Mouse (Mus musculus): ENCODE measurements at regions not wholly inside any gene's neighbourhood (a gene's known extent, or its start where the extent isn't known, plus 50 kb on each side); places are given as distances from the start of the nearest gene placed in this dataset.

DNA sequence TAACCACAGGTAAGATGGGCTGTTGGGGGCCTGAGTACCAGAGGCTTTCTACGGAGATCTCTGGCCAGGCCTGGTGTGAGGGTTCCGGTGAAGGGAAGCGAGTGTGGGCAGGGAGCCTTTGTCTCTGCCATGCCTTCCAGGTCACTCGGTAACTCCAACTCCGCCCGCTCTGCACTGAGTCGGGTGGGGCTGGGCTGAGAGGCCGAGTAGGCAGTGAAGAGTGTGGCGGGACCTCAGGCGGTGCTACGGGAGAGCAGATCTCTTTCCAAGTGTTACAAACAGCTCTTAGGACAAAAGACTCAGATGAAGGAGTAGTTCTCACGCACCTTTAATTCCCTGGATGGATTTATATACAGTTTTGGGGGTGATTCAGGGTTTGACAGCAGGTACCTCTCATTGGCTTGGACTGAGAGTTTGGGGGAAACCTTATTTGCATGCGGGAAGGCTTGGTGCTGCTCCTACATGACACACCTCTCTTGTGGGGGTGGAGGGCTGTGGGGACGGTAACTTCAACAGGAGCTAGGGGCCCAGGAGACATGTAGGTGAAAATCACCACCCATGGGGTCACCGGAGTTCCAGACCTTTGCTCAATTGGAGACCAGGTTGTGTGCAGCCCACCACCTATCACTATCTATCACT is 54.7 kb upstream of the Ralgps2 start:
- no peak for DNase-seq (ENCODE audit: low spot score in 2 of 2)

DNA sequence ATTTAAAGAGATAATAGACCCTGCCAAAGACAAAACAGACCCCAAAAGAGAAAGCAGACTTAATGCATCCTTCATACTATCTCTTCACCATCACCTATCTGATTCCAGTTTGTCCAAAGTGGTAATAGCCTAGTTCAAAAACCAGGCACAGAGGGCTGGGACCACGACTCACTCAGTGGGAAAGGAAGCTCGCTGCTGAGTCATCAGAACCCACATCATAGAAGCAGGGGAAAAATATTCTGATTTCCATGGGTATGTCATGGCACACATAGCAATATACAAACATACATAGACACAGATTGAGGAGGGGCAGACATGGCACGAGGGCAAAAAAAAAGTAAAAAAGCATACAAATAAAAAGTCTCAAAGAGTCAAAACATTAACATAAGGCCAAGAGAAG is 53.7 kb upstream of the Ralgps2 start:
- no peak for DNase-seq (ENCODE audit: low spot score in 2 of 2)

DNA sequence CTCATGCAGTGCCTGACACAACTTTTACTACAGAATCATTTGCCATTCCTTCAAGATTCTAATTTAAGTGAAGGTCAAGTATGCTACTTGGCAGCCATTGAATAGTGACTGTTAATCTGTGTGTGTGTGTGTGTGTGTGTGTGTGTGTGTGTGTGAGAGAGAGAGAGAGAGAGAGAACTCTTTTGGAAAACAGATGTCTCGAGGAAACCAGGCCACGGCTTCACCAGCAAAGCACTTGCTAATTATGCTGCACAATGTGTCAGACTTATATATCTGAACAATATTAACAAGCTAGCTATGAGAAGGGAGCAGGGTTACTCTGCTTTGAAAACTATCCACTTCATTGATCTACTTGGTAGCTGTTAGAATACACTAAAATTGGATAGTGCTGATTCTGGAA is 53.1 kb upstream of the Ralgps2 start:
- no peak for DNase-seq (ENCODE audit: low spot score in 2 of 2)

DNA sequence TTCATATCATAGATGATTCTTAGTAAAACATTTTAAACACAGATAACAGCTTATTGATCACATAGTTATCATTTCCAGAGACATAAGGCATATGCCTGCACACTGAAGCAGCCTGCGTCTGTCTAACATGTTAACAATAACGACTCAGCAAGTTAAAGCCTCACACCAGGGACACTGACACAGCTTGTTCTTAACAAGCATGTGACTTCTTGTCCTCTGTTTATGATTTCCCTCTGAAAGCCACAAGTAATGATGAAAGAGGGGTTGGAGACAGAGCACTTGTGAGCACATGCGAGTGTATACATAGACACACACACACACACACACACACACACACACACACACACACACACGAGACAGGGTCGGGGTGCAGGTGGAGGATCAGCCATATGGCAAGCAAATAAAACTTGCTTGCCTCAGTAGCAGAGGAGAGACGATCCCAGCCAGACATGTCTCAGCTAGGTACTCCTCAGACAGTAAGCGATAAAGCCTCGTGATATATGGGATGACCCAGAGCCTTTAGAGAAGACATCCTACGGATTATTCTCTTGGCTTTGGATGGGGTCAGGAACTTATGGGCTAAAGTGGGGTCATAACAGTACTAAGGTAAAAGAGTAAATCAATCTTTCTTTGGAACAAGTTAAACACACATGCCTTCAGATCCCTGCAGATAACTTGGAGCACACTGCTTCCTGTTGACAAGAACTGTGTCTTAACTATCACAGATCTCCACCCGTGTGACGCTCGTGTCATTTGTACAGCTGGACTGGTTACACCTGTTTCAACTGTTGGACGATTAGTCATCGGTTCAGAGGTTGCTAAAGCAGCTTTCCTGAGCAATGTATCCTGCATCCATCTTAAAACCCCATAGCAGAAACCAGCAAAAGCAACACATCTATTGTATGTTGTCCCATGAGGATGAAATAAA is 51.4 kb upstream of the Ralgps2 start:
- no peak for DNase-seq (ENCODE audit: low spot score in 2 of 2)

DNA sequence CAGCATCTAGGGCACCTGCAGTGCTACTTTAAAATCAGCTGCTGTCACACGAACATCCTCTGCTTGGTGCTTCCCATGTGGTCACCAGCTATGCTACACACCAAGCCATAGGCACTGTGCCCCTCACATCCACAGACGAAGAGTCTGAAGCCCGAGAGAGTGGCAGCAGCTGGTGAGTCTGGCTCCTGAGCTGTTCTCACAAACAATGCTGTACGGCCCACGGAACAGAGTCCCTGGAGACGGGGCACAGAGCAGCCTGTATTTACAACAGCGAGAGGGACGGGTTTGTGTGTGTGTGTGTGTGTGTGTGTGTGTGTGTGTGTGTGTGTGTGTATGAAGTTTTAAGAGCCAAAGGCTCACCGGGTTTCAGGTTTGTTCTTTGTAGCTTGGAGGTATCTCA is 50.7 kb upstream of the Ralgps2 start:
- peak; percentile 58 for DNase-seq (ENCODE audit: low spot score in 2 of 2)

DNA sequence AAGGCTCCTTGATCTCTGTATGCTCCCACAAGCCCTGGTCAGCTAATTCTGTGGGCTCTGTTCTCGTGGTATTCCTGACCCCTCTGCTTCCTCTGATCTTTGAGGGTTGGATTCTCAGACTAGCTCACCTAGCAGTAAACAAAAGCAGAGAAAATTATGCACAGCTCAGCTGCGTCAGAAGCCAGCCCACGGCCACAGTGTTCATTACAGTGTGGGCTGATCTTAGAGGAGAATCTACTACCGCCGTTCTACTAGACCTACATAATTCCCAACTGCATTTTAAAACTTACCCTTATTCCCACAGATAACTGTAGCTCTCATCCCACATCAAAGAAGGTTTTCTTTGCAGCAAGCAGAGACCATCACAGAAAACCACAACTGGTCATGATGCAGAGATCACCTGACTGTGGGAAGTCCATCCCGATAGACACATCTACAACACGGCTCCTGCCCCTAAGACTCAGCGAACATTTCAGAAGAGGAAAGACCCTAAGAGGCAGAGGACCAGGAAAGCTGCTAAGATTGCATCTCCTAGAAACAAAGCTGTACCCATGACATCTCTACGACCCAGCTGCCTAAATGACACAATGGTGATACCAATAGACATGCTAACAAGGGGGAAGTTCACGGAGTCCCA is 49.8 kb upstream of the Ralgps2 start:
- DNase-seq (ENCODE audit: low spot score in 2 of 2), result no peak

Measured in layer of hippocampus, postnatal 10 days (tissue).